17 mouse cellular contexts compared by ENCODE assay signal in genomic region chr4:138458735-138459440, GRCm38 (mm10). TPM values are rescaled to one million over a fixed set of nuclear protein-coding genes. Genes with fewer than 3 reads are reported as not detected.
DNase-seq lines count a peak whose midpoint lies in the region; ATAC-seq and TF ChIP-seq lines count a peak whose summit lies in the region.
"Had no signal": no experiment of that assay in that cellular context is flagged by ENCODE, and none has a peak within 500 bp of the region (broad histone marks: within the 10 kb centered on the region; RNA-seq: fewer than 3 reads in every experiment).

No protein-coding gene starts in this region.

- H3K4me2 ChIP-seq in hindbrain, embryonic 15.5 days = peak overlapping the region; percentile 86; the same call in 1 of the 2 replicates
- H3K4me2 ChIP-seq in hindbrain, embryonic 12.5 days (replicated peaks) = no peak overlapping the region
- no peak overlapping the region for H3K4me2 ChIP-seq in midbrain, embryonic 11.5 days
- H3K4me2 ChIP-seq in midbrain, embryonic 16.5 days (ENCODE audit: low read length) = no peak overlapping the region; the same call in 1 of the 2 replicates
- peak overlapping the region; percentile 90 for H3K4me2 ChIP-seq in hindbrain, postnatal 0 days (ENCODE audit: low read depth, low read length)
- peak overlapping the region; percentile 51 for H3K4me2 ChIP-seq in liver, postnatal 0 days (ENCODE audit: low read depth, low read length)
- H3K4me2 ChIP-seq: embryonic facial prominence, embryonic 12.5 days; stomach, embryonic 15.5 days had no signal

- peaks cover 64% of the 10 kb centered on the region for H3K4me1 ChIP-seq in hindbrain, embryonic 15.5 days (replicated peaks)
- peaks cover 62% of the 10 kb centered on the region for H3K4me1 ChIP-seq in hindbrain, embryonic 12.5 days
- peaks cover 32% of the 10 kb centered on the region for H3K4me1 ChIP-seq in midbrain, embryonic 11.5 days (ENCODE audit: control insufficient read depth, insufficient read depth, low read length)
- peaks cover 41% of the 10 kb centered on the region for H3K4me1 ChIP-seq in midbrain, embryonic 16.5 days (ENCODE audit: control insufficient read depth, insufficient read depth, low read length)
- H3K4me1 ChIP-seq in hindbrain, postnatal 0 days (ENCODE audit: insufficient read depth, low read length) = peaks cover 27% of the 10 kb centered on the region
- H3K4me1 ChIP-seq in liver, postnatal 0 days (ENCODE audit: insufficient read depth) = peaks cover 29% of the 10 kb centered on the region

- TF ChIP-seq EP300 in liver, postnatal 0 days (IDR thresholded peaks at IDR 0.05; ENCODE audit: low read depth) = no peak

- H3K27me3 ChIP-seq in hindbrain, embryonic 15.5 days = no peaks in the 10 kb centered on the region
- H3K27me3 ChIP-seq in hindbrain, embryonic 12.5 days = peaks cover 7% of the 10 kb centered on the region; the same call in 1 of the 2 replicates
- no peaks in the 10 kb centered on the region; the same call in 1 of the 2 replicates for H3K27me3 ChIP-seq in midbrain, embryonic 11.5 days (ENCODE audit: control insufficient read depth, insufficient read depth, low read length)
- no peaks in the 10 kb centered on the region for H3K27me3 ChIP-seq in midbrain, embryonic 16.5 days (ENCODE audit: control insufficient read depth, insufficient read depth, low read depth, low read length)
- no peaks in the 10 kb centered on the region for H3K27me3 ChIP-seq in hindbrain, postnatal 0 days (ENCODE audit: insufficient read depth, low read length)
- H3K27me3 ChIP-seq in liver, postnatal 0 days (ENCODE audit: insufficient read depth, low read length) = peaks cover 20% of the 10 kb centered on the region
- H3K27me3 ChIP-seq: stomach, embryonic 15.5 days had no signal

- H3K4me3 ChIP-seq in hindbrain, embryonic 15.5 days = no peak overlapping the region
- no peak overlapping the region for H3K4me3 ChIP-seq in hindbrain, embryonic 12.5 days
- H3K4me3 ChIP-seq in midbrain, embryonic 11.5 days (ENCODE audit: low read depth, low read length) = no peak overlapping the region
- no peak overlapping the region for H3K4me3 ChIP-seq in midbrain, embryonic 16.5 days (ENCODE audit: low read depth, low read length)
- H3K4me3 ChIP-seq in hindbrain, postnatal 0 days (ENCODE audit: low read length) = no peak overlapping the region
- H3K4me3 ChIP-seq in liver, postnatal 0 days (ENCODE audit: low read depth, low read length) = peak overlapping the region; percentile 11; the same call in 1 of the 2 replicates
- H3K4me3 ChIP-seq: embryonic facial prominence, embryonic 12.5 days; forebrain, embryonic 10.5 days; gastrocnemius, adult 2 months; limb, embryonic 10.5 days; midbrain, embryonic 12.5 days; stomach, embryonic 15.5 days had no signal

- no peak for ATAC-seq in hindbrain, embryonic 15.5 days (ENCODE audit: low FRiP score, low read depth)
- no peak for ATAC-seq in hindbrain, embryonic 12.5 days (ENCODE audit: low FRiP score)
- no peak for ATAC-seq in midbrain, embryonic 11.5 days (ENCODE audit: low FRiP score)
- ATAC-seq in midbrain, embryonic 16.5 days = no peak
- ATAC-seq in hindbrain, postnatal 0 days = no peak
- no peak for ATAC-seq in liver, postnatal 0 days
- ATAC-seq in inflammation-experienced regulatory T-cells, adult 6 months = no peak

- no peak for TF ChIP-seq CTCF in hindbrain, postnatal 0 days (IDR thresholded peaks at IDR 0.05; ENCODE audit: low read depth)
- no peak for TF ChIP-seq CTCF in liver, postnatal 0 days (IDR thresholded peaks at IDR 0.05; ENCODE audit: low read depth)

- no peaks in the 10 kb centered on the region for H3K36me3 ChIP-seq in hindbrain, embryonic 15.5 days
- no peaks in the 10 kb centered on the region for H3K36me3 ChIP-seq in hindbrain, embryonic 12.5 days
- no peaks in the 10 kb centered on the region for H3K36me3 ChIP-seq in midbrain, embryonic 11.5 days (ENCODE audit: control insufficient read depth, insufficient read depth, low read length)
- H3K36me3 ChIP-seq in midbrain, embryonic 16.5 days (ENCODE audit: control insufficient read depth, insufficient read depth, low read length) = no peaks in the 10 kb centered on the region; the same call in 1 of the 2 replicates
- no peaks in the 10 kb centered on the region for H3K36me3 ChIP-seq in hindbrain, postnatal 0 days (ENCODE audit: insufficient read depth, low read length)
- H3K36me3 ChIP-seq in liver, postnatal 0 days (replicated peaks; ENCODE audit: insufficient read depth, low read length) = no peaks in the 10 kb centered on the region
- H3K36me3 ChIP-seq: embryonic facial prominence, embryonic 12.5 days; forebrain, embryonic 10.5 days; limb, embryonic 10.5 days; midbrain, embryonic 12.5 days; stomach, embryonic 15.5 days had no signal

- H3K27ac ChIP-seq in hindbrain, embryonic 15.5 days (replicated peaks) = no peak overlapping the region
- H3K27ac ChIP-seq in hindbrain, embryonic 12.5 days = no peak overlapping the region
- H3K27ac ChIP-seq in midbrain, embryonic 11.5 days (ENCODE audit: low read depth, low read length) = no peak overlapping the region
- H3K27ac ChIP-seq in midbrain, embryonic 16.5 days (ENCODE audit: low read length) = no peak overlapping the region
- H3K27ac ChIP-seq in hindbrain, postnatal 0 days = peak overlapping the region; percentile 32; the same call in 1 of the 2 replicates
- peak overlapping the region; percentile 50 for H3K27ac ChIP-seq in liver, postnatal 0 days (ENCODE audit: low read depth)
- H3K27ac ChIP-seq: embryonic facial prominence, embryonic 12.5 days; forebrain, embryonic 10.5 days; gastrocnemius, adult 2 months; limb, embryonic 10.5 days; stomach, embryonic 15.5 days had no signal

- 50% methylated on average over 5 of the region's 5 CpGs for WGBS in hindbrain, embryonic 15.5 days
- WGBS in hindbrain, embryonic 12.5 days = 52% methylated on average over 5 of the region's 5 CpGs
- WGBS in midbrain, embryonic 11.5 days = 43% methylated on average over 5 of the region's 5 CpGs
- WGBS in midbrain, embryonic 16.5 days = 37% methylated on average over 5 of the region's 5 CpGs
- 26% methylated on average over 5 of the region's 5 CpGs for WGBS in hindbrain, postnatal 0 days
- WGBS in liver, postnatal 0 days (ENCODE audit: insufficient replicate concordance) = 52% methylated on average over 5 of the region's 5 CpGs

- peak; percentile 74 for DNase-seq in midbrain, embryonic 11.5 days (ENCODE audit: low spot score, missing footprints)
- peak; percentile 50 for DNase-seq in hindbrain, postnatal 0 days (ENCODE audit: low spot score)
- no peak for DNase-seq in liver, postnatal 0 days
- DNase-seq in thymus, postnatal 4 days = no peak
- DNase-seq: gastrocnemius, adult 2 months; heart, postnatal 36 days; lung, postnatal 14 days; right cerebral cortex, postnatal 25 days had no signal

- H3K9ac ChIP-seq in hindbrain, embryonic 15.5 days = no peak overlapping the region
- H3K9ac ChIP-seq in hindbrain, embryonic 12.5 days = no peak overlapping the region
- no peak overlapping the region for H3K9ac ChIP-seq in midbrain, embryonic 11.5 days (ENCODE audit: low read length)
- H3K9ac ChIP-seq in midbrain, embryonic 16.5 days (ENCODE audit: low read depth, low read length) = no peak overlapping the region; the same call in 1 of the 2 replicates
- 0 out of 2 replicates have a peak overlapping the region, but pooled peaks have one; percentile 21 for H3K9ac ChIP-seq in hindbrain, postnatal 0 days (replicated peaks; ENCODE audit: low read length)
- 0 out of 2 replicates have a peak overlapping the region, but pooled peaks have one; percentile 26 for H3K9ac ChIP-seq in liver, postnatal 0 days (replicated peaks)
- H3K9ac ChIP-seq: embryonic facial prominence, embryonic 12.5 days; midbrain, embryonic 12.5 days; stomach, embryonic 15.5 days had no signal

- no peaks in the 10 kb centered on the region for H3K9me3 ChIP-seq in hindbrain, embryonic 15.5 days
- no peaks in the 10 kb centered on the region for H3K9me3 ChIP-seq in hindbrain, embryonic 12.5 days (replicated peaks)
- H3K9me3 ChIP-seq in midbrain, embryonic 11.5 days (ENCODE audit: control insufficient read depth, low read length) = no peaks in the 10 kb centered on the region
- H3K9me3 ChIP-seq in midbrain, embryonic 16.5 days (replicated peaks; ENCODE audit: control insufficient read depth, low read length, poor library complexity, severe bottlenecking) = no peaks in the 10 kb centered on the region
- H3K9me3 ChIP-seq in hindbrain, postnatal 0 days (ENCODE audit: low read length) = no peaks in the 10 kb centered on the region
- no peaks in the 10 kb centered on the region for H3K9me3 ChIP-seq in liver, postnatal 0 days (ENCODE audit: low read length)
- H3K9me3 ChIP-seq: embryonic facial prominence, embryonic 12.5 days; forebrain, embryonic 10.5 days; limb, embryonic 10.5 days; midbrain, embryonic 12.5 days; stomach, embryonic 15.5 days had no signal

RNA-seq across cellular contexts. Expression of gene Camk2n1, which starts 4.8 kb away (rescaled TPM):
- 16.9 and 17.0 TPM in 2 replicates for polyA plus RNA-seq in hindbrain, embryonic 15.5 days (2015; fragmentation: Nextera tagmentation; extraction: Ambion mirVana)
- polyA plus RNA-seq in hindbrain, embryonic 12.5 days (2016; fragmentation: Nextera tagmentation; extraction: Ambion mirVana) = 7.9 TPM in 2 replicates
- 6.0 and 6.1 TPM in 2 replicates for polyA plus RNA-seq in midbrain, embryonic 11.5 days (2014; fragmentation: Nextera tagmentation; extraction: Ambion mirVana)
- 18.2 and 18.7 TPM in 2 replicates for polyA plus RNA-seq in midbrain, embryonic 16.5 days (2015; fragmentation: Nextera tagmentation; extraction: Ambion mirVana)
- 34.9 and 37.5 TPM in 2 replicates for total RNA-seq in hindbrain, postnatal 0 days (2014; rRNA removed)
- 29.5 and 33.5 TPM in 2 replicates for polyA plus RNA-seq in hindbrain, postnatal 0 days (2015; fragmentation: Nextera tagmentation; extraction: Ambion mirVana)
- polyA plus RNA-seq in liver, postnatal 0 days (2015; fragmentation: Nextera tagmentation; extraction: Ambion mirVana) = 5.5 and 6.1 TPM in 2 replicates
- polyA plus RNA-seq in inflammation-experienced regulatory T-cells, adult 6 months (2017; shearing (Covaris generic)) = 1 to 10 TPM; 1.0 to 2.1 (median 1.2) TPM

RNA-seq across cellular contexts. Expression of gene Mul1, which starts 24.4 kb away (rescaled TPM):
- 17.6 and 19.2 TPM in 2 replicates for polyA plus RNA-seq in hindbrain, embryonic 15.5 days (2015; fragmentation: Nextera tagmentation; extraction: Ambion mirVana)
- 16.1 and 22.3 TPM in 2 replicates for polyA plus RNA-seq in hindbrain, embryonic 12.5 days (2016; fragmentation: Nextera tagmentation; extraction: Ambion mirVana)
- polyA plus RNA-seq in midbrain, embryonic 11.5 days (2014; fragmentation: Nextera tagmentation; extraction: Ambion mirVana) = 17.9 and 18.5 TPM in 2 replicates
- polyA plus RNA-seq in midbrain, embryonic 16.5 days (2015; fragmentation: Nextera tagmentation; extraction: Ambion mirVana) = 18.3 and 20.1 TPM in 2 replicates
- 36.2 and 39.1 TPM in 2 replicates for total RNA-seq in hindbrain, postnatal 0 days (2014; rRNA removed)
- polyA plus RNA-seq in hindbrain, postnatal 0 days (2015; fragmentation: Nextera tagmentation; extraction: Ambion mirVana) = 19.1 and 21.6 TPM in 2 replicates
- 17.5 and 20.0 TPM in 2 replicates for polyA plus RNA-seq in liver, postnatal 0 days (2015; fragmentation: Nextera tagmentation; extraction: Ambion mirVana)
- 10 to 100 TPM; 11.9 to 16.6 (median 14.9) TPM for polyA plus RNA-seq in inflammation-experienced regulatory T-cells, adult 6 months (2017; shearing (Covaris generic))

Comparison
In these comparisons a context has a peak if more than half of its experiments do, and no peak if none do; other contexts are left out.
1. H3K27ac ChIP-seq: peak in hindbrain, postnatal 0 days (single experiment) and liver, postnatal 0 days (single experiment); none in hindbrain, embryonic 15.5 days (single experiment), hindbrain, embryonic 12.5 days (single experiment), midbrain, embryonic 11.5 days (single experiment) and midbrain, embryonic 16.5 days (single experiment).
2. H3K4me2 ChIP-seq: peak in hindbrain, embryonic 15.5 days (single experiment), hindbrain, postnatal 0 days (single experiment) and liver, postnatal 0 days (single experiment); none in hindbrain, embryonic 12.5 days (single experiment), midbrain, embryonic 11.5 days (single experiment) and midbrain, embryonic 16.5 days (single experiment).
3. H3K9ac ChIP-seq: peak in hindbrain, postnatal 0 days (single experiment) and liver, postnatal 0 days (single experiment); none in hindbrain, embryonic 15.5 days (single experiment), hindbrain, embryonic 12.5 days (single experiment), midbrain, embryonic 11.5 days (single experiment) and midbrain, embryonic 16.5 days (single experiment).
4. DNase-seq: peak in midbrain, embryonic 11.5 days (single experiment) and hindbrain, postnatal 0 days (single experiment); none in liver, postnatal 0 days (single experiment) and thymus, postnatal 4 days (single experiment).